Mouse (Mus musculus): ENCODE measurements around the gene D17H6S53E.

Gene D17H6S53E

DNA sequence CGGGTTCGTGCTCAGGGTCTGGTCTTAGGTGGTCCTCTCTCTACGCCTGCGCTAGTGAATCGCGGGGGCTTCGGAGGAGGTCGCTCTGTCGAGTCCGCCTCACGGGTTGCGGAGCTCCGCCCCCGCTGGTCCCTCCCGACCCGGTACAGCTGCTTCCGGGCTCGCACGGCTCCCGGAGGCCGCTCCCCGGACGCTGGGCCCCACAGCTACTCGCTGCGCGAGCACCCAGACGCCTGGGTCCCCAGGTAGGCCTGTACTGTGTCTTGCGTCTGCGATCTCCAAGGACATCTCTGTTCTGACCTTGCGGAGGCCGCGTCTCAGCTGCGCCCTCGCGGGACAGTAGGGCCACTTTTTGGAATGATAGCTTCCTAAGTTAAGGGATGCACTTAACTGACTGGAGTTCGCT lies at the start of gene D17H6S53E:
Gene D17H6S53E, plus strand, starts transcription at position 168 of the 406 bp plus-strand sequence.
- peak; percentile 32; the same call in 1 of the 2 replicates for TF ChIP-seq GATA4 (IDR thresholded peaks at IDR 0.05; ENCODE audit: insufficient replicate concordance, low read length)

DNA sequence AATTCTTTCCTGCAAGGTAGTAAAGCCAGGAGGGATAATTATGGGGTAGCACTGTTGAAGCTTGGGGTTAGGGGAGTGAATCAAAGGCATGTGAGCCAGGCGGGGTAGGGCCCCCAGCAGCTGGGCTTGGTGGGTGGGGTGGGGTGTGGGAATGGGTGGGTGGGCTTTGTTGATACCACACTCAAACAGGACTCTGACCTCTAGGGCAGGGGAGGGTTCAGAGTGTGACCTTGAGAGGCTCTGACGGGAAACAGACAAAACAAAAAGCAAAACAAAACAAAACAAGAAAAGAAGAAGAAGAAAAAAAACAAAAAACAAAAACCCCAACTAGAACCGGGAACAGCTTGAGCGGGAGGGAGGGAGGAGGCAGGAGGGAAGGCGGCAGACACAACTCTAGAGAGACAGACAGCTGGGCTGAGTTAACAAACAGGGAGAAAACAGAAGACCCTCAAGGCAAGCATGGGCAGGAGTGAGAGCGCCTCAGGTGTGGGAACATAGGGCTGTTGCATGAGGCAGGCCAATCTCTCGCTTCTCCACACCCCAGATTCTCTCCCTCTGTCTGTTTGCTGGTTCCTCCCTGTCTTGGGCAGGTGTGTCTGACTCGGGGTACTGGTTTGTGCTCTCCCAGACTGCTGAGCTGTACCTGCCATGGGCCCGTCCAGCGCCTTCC lies 49.5 kb upstream of the D17H6S53E start, which contains the start of gene Ly6g6e:
Gene Ly6g6e, plus strand, starts transcription at position 396 of the 670 bp plus-strand sequence.
- TF ChIP-seq GATA4 (IDR thresholded peaks at IDR 0.05; ENCODE audit: insufficient replicate concordance, low read length): no peak

- no peak for TF ChIP-seq GATA4 (IDR thresholded peaks at IDR 0.05; ENCODE audit: insufficient replicate concordance, low read length)
Observed at GRCm38 (mm10) chr17:35077285-35077684, 48.9 kb upstream of the D17H6S53E start.

- TF ChIP-seq GATA4 (IDR thresholded peaks at IDR 0.05; ENCODE audit: insufficient replicate concordance, low read length): no peak
Observed at GRCm38 (mm10) chr17:35077786-35078233, 48.4 kb upstream of the D17H6S53E start, which contains the start of gene Ly6g6d. Gene Ly6g6d (minus strand): TSS chr17:35078065.

DNA sequence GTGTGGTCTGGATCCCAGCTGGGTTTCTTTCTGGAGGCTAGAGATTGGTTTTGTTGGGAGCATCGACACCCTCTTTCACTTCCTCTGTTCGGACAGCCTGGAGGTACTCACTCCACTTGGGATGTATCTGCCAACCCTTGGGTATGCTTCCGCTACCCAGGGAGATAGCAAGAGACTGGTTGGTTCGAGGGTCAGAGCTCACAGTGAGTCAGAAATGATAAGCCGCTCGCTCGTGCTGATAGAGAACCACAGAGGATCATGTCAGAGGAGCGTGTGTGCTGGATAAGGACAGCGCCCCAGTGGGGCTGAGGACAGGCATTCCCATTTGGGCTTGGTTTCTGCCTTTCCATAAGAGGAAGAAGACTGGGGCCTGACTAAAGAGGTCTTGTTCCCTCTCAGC lies 46.4 kb upstream of the D17H6S53E start:
- peak; percentile 71; the same call in 1 of the 2 replicates for TF ChIP-seq GATA4 (IDR thresholded peaks at IDR 0.05; ENCODE audit: insufficient replicate concordance, low read length)

GRCm38 (mm10) chr17:35080248-35080647 lies 45.9 kb upstream of the D17H6S53E start:
- no peak for TF ChIP-seq GATA4 (IDR thresholded peaks at IDR 0.05; ENCODE audit: insufficient replicate concordance, low read length)

GRCm38 (mm10) chr17:35080710-35081109 lies 45.5 kb upstream of the D17H6S53E start:
- no peak for TF ChIP-seq GATA4 (IDR thresholded peaks at IDR 0.05; ENCODE audit: insufficient replicate concordance, low read length)

- TF ChIP-seq GATA4 (IDR thresholded peaks at IDR 0.05; ENCODE audit: insufficient replicate concordance, low read length): no peak
Observed at GRCm38 (mm10) chr17:35082841-35083576, 43.2 kb upstream of the D17H6S53E start.

DNA sequence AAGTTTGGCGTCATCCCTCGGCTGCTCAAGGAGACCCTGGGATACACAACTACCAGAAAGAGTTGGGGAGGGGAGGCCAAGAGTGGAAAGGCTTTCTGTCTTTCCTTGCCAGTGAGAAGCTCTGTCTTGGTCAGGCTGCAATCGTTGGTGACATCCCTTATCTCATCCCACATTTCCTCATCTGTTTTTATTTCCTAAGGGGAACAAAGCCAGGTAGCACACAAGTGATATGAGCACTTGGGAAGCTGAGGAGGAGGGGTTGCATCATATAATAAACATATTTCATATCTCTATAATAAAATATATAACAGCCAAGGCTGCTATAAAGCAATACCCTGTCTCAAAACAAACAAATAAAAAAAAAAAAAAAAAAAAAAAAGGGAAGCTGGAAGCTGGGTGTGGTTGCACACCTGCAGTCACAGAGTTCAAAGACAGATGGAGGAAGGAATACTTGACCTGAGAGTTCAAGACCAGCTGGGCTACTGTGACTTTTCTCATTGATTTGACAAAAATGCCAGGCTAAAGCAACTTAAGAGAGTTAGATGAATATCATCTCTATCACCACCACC lies 42.2 kb upstream of the D17H6S53E start:
- no peak for TF ChIP-seq GATA4 (IDR thresholded peaks at IDR 0.05; ENCODE audit: insufficient replicate concordance, low read length)

- peak; percentile 76; the same call in 1 of the 2 replicates for TF ChIP-seq GATA4 (IDR thresholded peaks at IDR 0.05; ENCODE audit: insufficient replicate concordance, low read length)
Observed at GRCm38 (mm10) chr17:35085208-35085865, 40.8 kb upstream of the D17H6S53E start, which contains the start of gene Ly6g6f. Gene Ly6g6f (minus strand): TSS chr17:35085610.

GRCm38 (mm10) chr17:35088151-35088550 lies 38.0 kb upstream of the D17H6S53E start:
- no peak for TF ChIP-seq GATA4 (IDR thresholded peaks at IDR 0.05; ENCODE audit: insufficient replicate concordance, low read length)

GRCm38 (mm10) chr17:35088825-35089644 lies 37.1 kb upstream of the D17H6S53E start, which contains the start of gene Abhd16a:
Gene Abhd16a (plus strand): TSS chr17:35089263.
- TF ChIP-seq GATA4 (IDR thresholded peaks at IDR 0.05; ENCODE audit: insufficient replicate concordance, low read length): peak; percentile 35; the same call in 1 of the 2 replicates

DNA sequence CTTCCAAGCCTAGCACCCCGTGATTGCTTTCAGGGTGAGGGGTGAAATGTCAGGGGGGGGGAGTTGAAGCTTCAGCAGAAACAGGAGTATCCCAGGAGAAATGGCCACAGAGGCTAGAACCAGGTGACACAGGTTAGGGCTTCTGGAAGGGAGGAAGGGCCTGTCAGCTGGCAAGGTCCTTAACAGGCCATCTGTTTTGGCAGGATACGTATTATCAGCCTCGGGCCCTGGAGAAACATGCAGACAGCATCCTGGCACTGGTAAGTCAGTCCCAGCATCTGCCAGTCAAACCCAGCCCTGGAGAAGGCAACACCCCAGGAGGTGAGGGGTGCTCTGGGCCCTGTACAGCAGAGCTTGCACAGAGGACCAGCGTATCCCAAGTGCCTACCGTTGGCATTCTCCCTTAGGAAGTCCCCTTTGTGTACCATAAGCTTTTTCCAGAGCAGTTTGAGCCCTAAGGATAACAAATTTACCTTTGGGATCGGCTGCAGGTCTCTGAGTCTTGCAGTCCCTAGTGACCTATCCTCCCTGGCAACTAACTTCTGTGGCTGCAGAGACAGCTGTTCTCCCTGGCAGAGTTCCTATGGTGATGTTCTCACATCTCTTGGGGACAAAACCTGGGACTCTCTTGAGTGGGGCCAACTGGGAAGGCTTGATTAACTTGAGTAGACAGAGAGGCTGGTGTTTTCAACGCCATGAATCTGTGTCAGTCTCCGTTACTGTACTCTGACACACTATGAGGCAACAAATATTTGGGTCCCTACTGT lies 35.8 kb upstream of the D17H6S53E start:
- no peak; the same call in 1 of the 2 replicates for TF ChIP-seq GATA4 (IDR thresholded peaks at IDR 0.05; ENCODE audit: insufficient replicate concordance, low read length)

Measured in liver, adult (tissue).